Mouse (Mus musculus) megakaryocyte, embryonic 14.5 days (primary cell): ENCODE results near the gene Ctcfl. TPM values are rescaled to one million over a fixed set of nuclear protein-coding genes. Genes with fewer than 3 reads are reported as not detected.

Experiments used
- H3K27me3 ChIP-seq: replicated peaks from 2 replicates; pipeline ENCODE3; 2012; ENCODE audit warnings: inconsistent platforms
- H3K36me3 ChIP-seq: replicated peaks from 2 replicates; pipeline ENCODE3; 2012; ENCODE audit warnings: low read length, inconsistent platforms, mixed read lengths
- H3K4me1 ChIP-seq: 2 replicates; pipeline ENCODE4 v1.6.1; 2012; ENCODE audit warnings: inconsistent platforms
- H3K4me3 ChIP-seq: replicated peaks from 2 replicates; pipeline ENCODE3; 2012; ENCODE audit warnings: moderate library complexity, mild to moderate bottlenecking, inconsistent platforms
- H3K9me3 ChIP-seq: 2 replicates; pipeline ENCODE4 v1.6.1; 2012; ENCODE audit warnings: inconsistent platforms
- FLI1 ChIP-seq: IDR thresholded peaks from 2 replicates; pipeline ENCODE4 v1.6.1; 2012; ENCODE audit warnings: low read length, inconsistent platforms, mixed read lengths
- GATA1 ChIP-seq: IDR thresholded peaks from 3 replicates; pipeline ENCODE4 v1.6.1; 2012; ENCODE audit warnings: mixed read lengths, low read length, inconsistent platforms, borderline replicate concordance
- polyA plus RNA-seq: library from polyadenylated mRNA; stranded (reverse); fragments of >175 nt; gene quantifications from 2 replicates; pipeline ENCODE4 v1.2.3, GENCODE M21; 2012; ENCODE audit warnings: low replicate concordance; ENCODE audit not compliant: insufficient read depth

Gene Ctcfl
- polyA plus RNA-seq, 1 experiment: not detected

DNA sequence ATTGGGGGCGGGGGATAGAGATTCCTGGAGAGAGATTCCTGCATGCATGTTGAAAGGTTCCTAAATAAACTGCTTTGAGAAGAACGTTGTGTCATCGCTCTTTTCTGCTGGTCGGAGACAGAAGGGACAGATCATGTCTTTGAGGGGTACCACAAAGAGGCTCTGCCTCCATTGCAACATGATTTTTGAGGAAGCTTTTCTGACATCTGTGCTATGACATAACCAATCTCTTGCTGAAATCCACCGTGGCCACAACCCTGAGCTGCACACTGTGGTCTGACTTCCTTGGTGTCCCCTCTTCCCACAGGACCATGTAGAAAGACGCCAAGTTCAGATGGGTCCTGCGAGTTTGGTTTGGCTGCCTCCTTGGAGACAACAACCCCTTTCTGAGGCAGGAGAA lies 46.4 kb downstream of the Ctcfl start:
- TF ChIP-seq FLI1: no peak
- TF ChIP-seq GATA1: no peak
- Histone ChIP-seq H3K27me3 (peaks cover 11% of the 10 kb centered on the region), H3K4me3 (no peak overlapping the region), H3K36me3 (no peaks in the 10 kb centered on the region), H3K4me1 (peaks cover 20% of the 10 kb centered on the region), H3K9me3 (peaks cover 24% of the 10 kb centered on the region)

GRCm38 (mm10) chr2:173064864-173065263 lies 54.5 kb downstream of the Ctcfl start:
- no peak for TF ChIP-seq GATA1
- Histone ChIP-seq H3K36me3 (peaks cover 2% of the 10 kb centered on the region), H3K9me3 (peaks cover 31% of the 10 kb centered on the region), H3K27me3 (peaks cover 3% of the 10 kb centered on the region), H3K4me1 (peaks cover 35% of the 10 kb centered on the region), H3K4me3 (no peak overlapping the region)

- H3K36me3 ChIP-seq: peaks cover 2% of the 10 kb centered on the region
Observed at GRCm38 (mm10) chr2:173063219-173063618, 56.1 kb downstream of the Ctcfl start.

DNA sequence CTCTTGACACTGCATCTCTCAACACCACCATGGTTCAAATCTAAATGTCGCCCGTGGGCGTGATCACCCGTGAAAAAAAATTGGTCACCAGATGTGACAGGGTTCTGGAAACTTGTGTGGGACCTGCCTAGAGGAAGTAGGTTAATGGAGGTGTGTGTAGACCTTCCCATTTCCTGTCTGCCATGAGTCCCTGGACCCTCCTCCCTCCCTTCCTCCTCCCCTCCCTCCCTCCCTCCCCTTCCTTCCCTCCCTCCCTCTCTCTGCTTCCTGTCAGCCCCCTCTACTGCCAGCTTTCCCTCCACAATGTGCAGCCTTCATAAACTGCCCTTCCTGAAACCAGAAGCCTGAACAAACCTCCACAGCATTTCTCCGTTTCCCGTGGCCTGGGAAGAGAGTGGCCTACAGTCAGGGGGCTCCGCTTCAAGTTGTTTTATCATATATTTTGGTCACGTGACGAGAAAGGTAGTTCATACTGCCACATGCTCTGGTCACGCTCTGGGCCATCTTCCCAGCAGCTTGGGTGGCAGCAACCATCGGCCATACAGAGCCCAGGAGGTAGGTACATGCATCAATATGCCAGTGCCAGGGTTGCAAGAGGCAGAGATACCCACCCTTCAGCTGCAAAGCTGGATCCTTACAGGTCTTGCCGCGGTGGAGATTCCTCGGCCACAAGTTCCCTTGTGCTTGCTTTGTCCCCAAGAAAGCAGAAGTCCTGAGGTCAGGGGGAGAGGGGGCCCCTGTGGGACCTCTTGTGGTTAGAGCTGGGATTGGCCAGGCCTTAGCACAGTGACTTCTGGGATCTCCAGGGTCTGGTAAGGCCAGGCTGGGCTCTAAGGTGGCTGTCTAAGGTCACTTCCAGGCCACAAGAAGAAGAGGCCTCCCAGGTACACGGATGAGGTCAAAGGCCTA lies 57.6 kb downstream of the Ctcfl start:
- TF ChIP-seq FLI1: no peak
- TF ChIP-seq GATA1: no peak
- Histone ChIP-seq H3K9me3 (peaks cover 12% of the 10 kb centered on the region), H3K4me1 (peaks cover 57% of the 10 kb centered on the region), H3K4me3 (peak overlapping the region; percentile 83), H3K27me3 (peaks cover 3% of the 10 kb centered on the region), H3K36me3 (peaks cover 2% of the 10 kb centered on the region)

More at GRCm38 (mm10) chr2:173063219-173063618, 56.1 kb downstream of the Ctcfl start:
- no peak for TF ChIP-seq FLI1
- no peak for TF ChIP-seq GATA1
- no peak overlapping the region for H3K4me3 ChIP-seq
- peaks cover 42% of the 10 kb centered on the region for H3K4me1 ChIP-seq
- H3K9me3 ChIP-seq: peaks cover 25% of the 10 kb centered on the region
- peaks cover 3% of the 10 kb centered on the region for H3K27me3 ChIP-seq

- Histone ChIP-seq H3K27me3 (peaks cover 3% of the 10 kb centered on the region), H3K9me3 (peaks cover 8% of the 10 kb centered on the region), H3K4me3 (no peak overlapping the region), H3K4me1 (peaks cover 70% of the 10 kb centered on the region), H3K36me3 (peaks cover 2% of the 10 kb centered on the region)
- no peak for TF ChIP-seq GATA1
- no peak for TF ChIP-seq FLI1
Observed at GRCm38 (mm10) chr2:173060450-173060849, 58.9 kb downstream of the Ctcfl start.

- no peak overlapping the region for H3K4me3 ChIP-seq
- no peaks in the 10 kb centered on the region for H3K9me3 ChIP-seq
- peaks cover 89% of the 10 kb centered on the region for H3K4me1 ChIP-seq
- TF ChIP-seq GATA1 (no peak), FLI1 (no peak)
- H3K36me3 ChIP-seq: no peaks in the 10 kb centered on the region
- H3K27me3 ChIP-seq: no peaks in the 10 kb centered on the region
Observed at GRCm38 (mm10) chr2:173058263-173058662, 61.1 kb downstream of the Ctcfl start.

- Histone ChIP-seq H3K9me3 (no peaks in the 10 kb centered on the region), H3K36me3 (peaks cover 2% of the 10 kb centered on the region), H3K27me3 (no peaks in the 10 kb centered on the region), H3K4me3 (no peak overlapping the region), H3K4me1 (peaks cover 90% of the 10 kb centered on the region)
- no peak for TF ChIP-seq GATA1
- no peak for TF ChIP-seq FLI1
Observed at GRCm38 (mm10) chr2:173057623-173058022, 61.7 kb downstream of the Ctcfl start.

- Histone ChIP-seq H3K27me3 (no peaks in the 10 kb centered on the region), H3K4me3 (no peak overlapping the region), H3K9me3 (no peaks in the 10 kb centered on the region), H3K36me3 (peaks cover 7% of the 10 kb centered on the region), H3K4me1 (peaks cover 85% of the 10 kb centered on the region)
- TF ChIP-seq FLI1 (no peak), GATA1 (no peak)
Observed at GRCm38 (mm10) chr2:173056882-173057315, 62.4 kb downstream of the Ctcfl start.

GRCm38 (mm10) chr2:173056303-173056881 lies 62.9 kb downstream of the Ctcfl start:
- Histone ChIP-seq H3K36me3 (peaks cover 8% of the 10 kb centered on the region), H3K4me3 (peak overlapping the region; percentile 14), H3K9me3 (no peaks in the 10 kb centered on the region), H3K4me1 (peaks cover 82% of the 10 kb centered on the region), H3K27me3 (no peaks in the 10 kb centered on the region)
- TF ChIP-seq GATA1: no peak
- no peak for TF ChIP-seq FLI1

GRCm38 (mm10) chr2:173053846-173054245 lies 65.5 kb downstream of the Ctcfl start:
- TF ChIP-seq GATA1: no peak
- no peak for TF ChIP-seq FLI1
- H3K4me1 ChIP-seq: peaks cover 91% of the 10 kb centered on the region
- no peaks in the 10 kb centered on the region for H3K27me3 ChIP-seq
- no peak overlapping the region for H3K4me3 ChIP-seq
- no peaks in the 10 kb centered on the region for H3K9me3 ChIP-seq
- H3K36me3 ChIP-seq: peaks cover 28% of the 10 kb centered on the region
